39 mouse cellular contexts compared by ENCODE assay signal in genomic region chr15:82706647-82707046, GRCm38 (mm10). TPM values are rescaled to one million over a fixed set of nuclear protein-coding genes. Genes with fewer than 3 reads are reported as not detected.
"Had no signal": no experiment of that assay in that cellular context is flagged by ENCODE, and none has a peak within 500 bp of the region (broad histone marks: within the 10 kb centered on the region; RNA-seq: fewer than 3 reads in every experiment).

No protein-coding gene starts in this region.

- H3K9me3 ChIP-seq: embryonic facial prominence, embryonic 10.5 days; embryonic facial prominence, embryonic 12.5 days; embryonic facial prominence, embryonic 13.5 days; embryonic facial prominence, embryonic 15.5 days; forebrain, embryonic 10.5 days; forebrain, embryonic 12.5 days; forebrain, embryonic 13.5 days; forebrain, embryonic 15.5 days had no signal

- H3K27me3 ChIP-seq: embryonic facial prominence, embryonic 12.5 days; embryonic facial prominence, embryonic 13.5 days; embryonic facial prominence, embryonic 15.5 days; forebrain, embryonic 12.5 days; forebrain, embryonic 13.5 days; forebrain, embryonic 15.5 days had no signal

- H3K36me3 ChIP-seq: embryonic facial prominence, embryonic 10.5 days; embryonic facial prominence, embryonic 12.5 days; embryonic facial prominence, embryonic 13.5 days; embryonic facial prominence, embryonic 15.5 days; forebrain, embryonic 10.5 days; forebrain, embryonic 12.5 days; forebrain, embryonic 15.5 days had no signal

- H3K9ac ChIP-seq: embryonic facial prominence, embryonic 12.5 days; embryonic facial prominence, embryonic 13.5 days; embryonic facial prominence, embryonic 15.5 days; forebrain, embryonic 12.5 days; forebrain, embryonic 13.5 days; forebrain, embryonic 15.5 days; forebrain, postnatal 0 days had no signal

- ATAC-seq: forebrain, embryonic 13.5 days; forebrain, embryonic 14.5 days; forebrain, embryonic 15.5 days; forebrain, embryonic 16.5 days; forebrain, postnatal 0 days had no signal

- DNase-seq: cerebellum, adult 18-20 months; cerebellum, adult 2 months; cerebellum, adult 8-10 months; cerebellum, adult 9-10 months; cerebellum, adult 9-11 months; cerebellum, postnatal 10 days; cerebellum, postnatal 14 days; cerebellum, postnatal 25 days; cerebellum, postnatal 36 days; embryo, embryonic 11 days; forebrain, postnatal 0 days; gastrocnemius, adult 2 months; gastrocnemius, postnatal 10 days; gastrocnemius, postnatal 14 days; gastrocnemius, postnatal 25 days; gastrocnemius, postnatal 36 days; heart, adult 18-20 months had no signal

- H3K4me2 ChIP-seq: embryonic facial prominence, embryonic 12.5 days; embryonic facial prominence, embryonic 13.5 days; embryonic facial prominence, embryonic 15.5 days; forebrain, embryonic 12.5 days; forebrain, embryonic 13.5 days; forebrain, embryonic 15.5 days had no signal

- H3K4me1 ChIP-seq: embryonic facial prominence, embryonic 10.5 days; embryonic facial prominence, embryonic 12.5 days; embryonic facial prominence, embryonic 13.5 days; embryonic facial prominence, embryonic 15.5 days; forebrain, embryonic 10.5 days; forebrain, embryonic 12.5 days; forebrain, embryonic 13.5 days; forebrain, embryonic 15.5 days had no signal

- H3K27ac ChIP-seq: embryonic facial prominence, embryonic 10.5 days; embryonic facial prominence, embryonic 12.5 days; embryonic facial prominence, embryonic 13.5 days; embryonic facial prominence, embryonic 15.5 days; forebrain, embryonic 10.5 days; forebrain, embryonic 12.5 days; forebrain, embryonic 13.5 days; forebrain, embryonic 15.5 days; gastrocnemius, adult 2 months had no signal

- H3K4me3 ChIP-seq: embryonic facial prominence, embryonic 10.5 days; embryonic facial prominence, embryonic 12.5 days; embryonic facial prominence, embryonic 13.5 days; embryonic facial prominence, embryonic 15.5 days; erythroblast, embryonic 14.5 days; forebrain, embryonic 10.5 days; forebrain, embryonic 12.5 days; forebrain, embryonic 13.5 days; forebrain, embryonic 15.5 days; gastrocnemius, adult 2 months had no signal

RNA-seq across cellular contexts. Expression of gene Cyp2d40, which starts 57.3 kb away (rescaled TPM):
- total RNA-seq: common myeloid progenitor, adult 5-6 weeks; forebrain, postnatal 0 days; gastrocnemius, adult 18-20 months; gastrocnemius, adult 2 months; gastrocnemius, adult 8-10 months; gastrocnemius, postnatal 10 days; gastrocnemius, postnatal 14 days; gastrocnemius, postnatal 25 days; gastrocnemius, postnatal 36 days; gastrocnemius, postnatal 4 days; granulocyte monocyte progenitor cell, adult 5-6 weeks; heart, adult 18-20 months had no signal
- polyA plus RNA-seq: cerebellum, adult 2 months; cortical plate, adult 2 months; embryonic facial prominence, embryonic 10.5 days; embryonic facial prominence, embryonic 11.5 days; embryonic facial prominence, embryonic 12.5 days; embryonic facial prominence, embryonic 13.5 days; embryonic facial prominence, embryonic 14.5 days; embryonic facial prominence, embryonic 15.5 days; erythroblast, embryonic 14.5 days; forebrain, embryonic 10.5 days; forebrain, embryonic 11.5 days; forebrain, embryonic 12.5 days; forebrain, embryonic 13.5 days; forebrain, embryonic 14.5 days; forebrain, embryonic 15.5 days; forebrain, embryonic 16.5 days; forebrain, postnatal 0 days; frontal cortex, adult 2 months; gonadal fat pad, adult 2 months had no signal
